8 mouse cellular contexts compared by ENCODE assay signal in the genomic region with DNA sequence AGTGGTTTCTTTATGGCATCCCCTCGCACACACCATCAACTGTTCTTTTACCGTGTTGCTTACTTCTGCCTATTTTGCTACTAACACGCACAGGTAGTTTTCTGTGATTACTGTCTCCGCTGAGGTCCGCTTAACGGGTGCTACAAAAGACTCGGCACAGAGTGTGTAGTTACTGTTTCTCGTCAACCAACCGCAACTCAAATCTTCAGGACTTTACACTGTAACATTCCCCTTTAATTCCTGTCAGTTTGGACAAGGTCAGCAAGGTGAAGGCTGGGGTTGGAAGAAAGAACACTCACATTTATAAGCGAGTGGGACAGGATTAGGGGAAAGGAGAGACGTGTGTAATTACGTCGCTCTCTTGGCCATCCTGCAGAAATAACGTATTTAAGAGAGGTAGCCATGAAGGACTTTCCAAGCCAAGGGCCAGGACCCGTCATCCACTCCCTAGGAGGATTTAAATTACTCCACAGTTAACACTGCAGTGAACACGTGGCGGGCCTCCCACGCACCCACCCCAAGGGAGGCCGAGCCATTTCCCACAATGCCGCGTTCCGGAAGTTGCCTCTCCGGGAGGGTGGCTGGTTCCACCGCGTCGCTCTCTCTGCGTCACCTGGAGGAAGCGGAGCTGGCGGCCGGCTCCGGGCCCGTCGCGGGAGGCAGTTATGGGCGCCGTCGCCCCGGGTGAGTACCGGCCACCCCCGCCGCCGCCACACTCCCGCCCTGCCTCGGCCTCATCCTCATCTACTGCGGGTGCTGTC. TPM values are rescaled to one million over a fixed set of nuclear protein-coding genes. Genes with fewer than 3 reads are reported as not detected.
DNase-seq lines count a peak whose midpoint lies in the region; ATAC-seq and TF ChIP-seq lines count a peak whose summit lies in the region.

A gene (plus strand): TSS at position 285 of the 761 bp plus-strand sequence.

- H3K9me3 ChIP-seq in ES-Bruce4 (replicated peaks; ENCODE audit: control insufficient read depth, insufficient read depth, low read length, poor library complexity, severe bottlenecking) = no peaks in the 10 kb centered on the region
- H3K9me3 ChIP-seq in forebrain, embryonic 14.5 days (replicated peaks; ENCODE audit: control insufficient read depth, low read length) = no peaks in the 10 kb centered on the region
- no peaks in the 10 kb centered on the region for H3K9me3 ChIP-seq in neural tube, embryonic 15.5 days (replicated peaks)

- H3K4me1 ChIP-seq in ES-Bruce4 (ENCODE audit: control insufficient read depth, insufficient read depth, low read length) = no peaks in the 10 kb centered on the region
- peaks cover 12% of the 10 kb centered on the region for H3K4me1 ChIP-seq in forebrain, embryonic 14.5 days (ENCODE audit: control insufficient read depth, insufficient read depth, low read length)
- peaks cover 26% of the 10 kb centered on the region for H3K4me1 ChIP-seq in neural tube, embryonic 15.5 days

- DNase-seq in cerebellum, adult 11 months = peak; percentile 88
- DNase-seq in forebrain, embryonic 14.5 days (ENCODE audit: low spot score) = peak; percentile 96
- DNase-seq in heart, postnatal 14 days = peak; percentile 92 to 96
- peak; percentile 93 for DNase-seq in layer of hippocampus, adult 11-12 months (ENCODE audit: low spot score)
- DNase-seq in lung, adult 18-20 months = peak; percentile 93 to 94
- DNase-seq in testis, postnatal 14 days (ENCODE audit: low spot score) = peak; percentile 92

- no peak for TF ChIP-seq EP300 in ES-Bruce4 (IDR thresholded peaks at IDR 0.05; ENCODE audit: insufficient read depth, low read depth, low read length)

- H3K27ac ChIP-seq in ES-Bruce4 (ENCODE audit: insufficient read depth, low read length) = no peak within 1 kb of the TSS
- peak within 1 kb of the TSS; percentile 48; the same call in 1 of the 2 replicates for H3K27ac ChIP-seq in forebrain, embryonic 14.5 days (ENCODE audit: low read depth, low read length)
- peak within 1 kb of the TSS; percentile 86 for H3K27ac ChIP-seq in neural tube, embryonic 15.5 days (replicated peaks)

- peak within 1 kb of the TSS; percentile 92 for H3K4me2 ChIP-seq in forebrain, embryonic 14.5 days (ENCODE audit: low read length)
- H3K4me2 ChIP-seq in neural tube, embryonic 15.5 days = peak within 1 kb of the TSS; percentile 87

- TF ChIP-seq POLR2A in ES-Bruce4 (IDR thresholded peaks at IDR 0.05; ENCODE audit: insufficient read depth, low read length) = no peak

- intact Hi-C loops in heart, postnatal 14 days (cut with DNase I) = loop anchor here (5.0 kb wide), 1 partner anchor 38 kb away; no protein-coding TSS in a partner anchor

- WGBS in forebrain, embryonic 14.5 days = 10% methylated on average over 43 of the region's 45 CpGs
- 6% methylated on average over 45 of the region's 45 CpGs for WGBS in neural tube, embryonic 15.5 days

- no peaks in the 10 kb centered on the region for H3K27me3 ChIP-seq in ES-Bruce4 (ENCODE audit: control insufficient read depth, insufficient read depth, low read length, poor library complexity, severe bottlenecking)
- no peaks in the 10 kb centered on the region for H3K27me3 ChIP-seq in forebrain, embryonic 14.5 days (replicated peaks; ENCODE audit: control insufficient read depth, insufficient read depth, low read length)
- H3K27me3 ChIP-seq in neural tube, embryonic 15.5 days (replicated peaks) = no peaks in the 10 kb centered on the region

- peak within 1 kb of the TSS; percentile 79 for H3K9ac ChIP-seq in ES-Bruce4 (ENCODE audit: low read depth, poor library complexity, severe bottlenecking)
- peak within 1 kb of the TSS; percentile 80 for H3K9ac ChIP-seq in forebrain, embryonic 14.5 days (ENCODE audit: low read length)
- peak within 1 kb of the TSS; percentile 90 for H3K9ac ChIP-seq in neural tube, embryonic 15.5 days (replicated peaks)

- TF ChIP-seq CTCF in ES-Bruce4 (IDR thresholded peaks at IDR 0.05; ENCODE audit: low read depth, low read length) = no peak

- ATAC-seq in forebrain, embryonic 14.5 days = peak; percentile 99
- peak; percentile 98 for ATAC-seq in neural tube, embryonic 15.5 days (ENCODE audit: low FRiP score)

- H3K36me3 ChIP-seq in ES-Bruce4 (ENCODE audit: control insufficient read depth, insufficient read depth, low read length, poor library complexity, severe bottlenecking) = no peaks in the 10 kb centered on the region
- peaks cover 6% of the 10 kb centered on the region; the same call in 1 of the 2 replicates for H3K36me3 ChIP-seq in forebrain, embryonic 14.5 days (ENCODE audit: control insufficient read depth, insufficient read depth, low read length)
- peaks cover 5% of the 10 kb centered on the region for H3K36me3 ChIP-seq in neural tube, embryonic 15.5 days

- peak within 1 kb of the TSS; percentile 82 for H3K4me3 ChIP-seq in ES-Bruce4 (ENCODE audit: low read depth, low read length)
- H3K4me3 ChIP-seq in forebrain, embryonic 14.5 days (ENCODE audit: low read depth, low read length) = peak within 1 kb of the TSS; percentile 91
- peak within 1 kb of the TSS; percentile 69 for H3K4me3 ChIP-seq in neural tube, embryonic 15.5 days (replicated peaks)

RNA-seq across cellular contexts. Expression of the gene that starts here (rescaled TPM):
- polyA plus RNA-seq in ES-Bruce4 (2011; ENCODE audit: insufficient read depth, insufficient read length, low read depth, missing spikeins) = 48.6 and 50.4 TPM in 2 replicates
- 46.7 and 48.9 TPM in 2 replicates for polyA plus RNA-seq in forebrain, embryonic 14.5 days (2014; fragmentation: Nextera tagmentation; extraction: Ambion mirVana)
- 10 to 100 TPM; 34.6 to 46.0 TPM for total RNA-seq in heart, postnatal 14 days (2021)
- polyA plus RNA-seq in neural tube, embryonic 15.5 days (2015; fragmentation: Nextera tagmentation; extraction: Ambion mirVana) = 47.8 and 48.8 TPM in 2 replicates
